ENCODE assay signal across 18 mouse cellular contexts in genomic region chr16:44035221-44035620, GRCm38 (mm10).
"Had no signal": no experiment of that assay in that cellular context is flagged by ENCODE, and none has a peak within 500 bp of the region (broad histone marks: within the 10 kb centered on the region; RNA-seq: fewer than 3 reads in every experiment).

No protein-coding gene starts in this region.

- H3K4me1 ChIP-seq: lung, embryonic 15.5 days; midbrain, embryonic 13.5 days; midbrain, embryonic 15.5 days; neural tube, embryonic 12.5 days; stomach, embryonic 15.5 days had no signal

- H3K27ac ChIP-seq: liver, embryonic 13.5 days; liver, embryonic 15.5 days; lung, embryonic 15.5 days; macrophage; midbrain, embryonic 13.5 days; midbrain, embryonic 15.5 days; neural tube, embryonic 12.5 days; stomach, embryonic 15.5 days; stomach, postnatal 0 days had no signal

- H3K36me3 ChIP-seq: liver, embryonic 13.5 days; liver, embryonic 15.5 days; lung, embryonic 15.5 days; midbrain, embryonic 13.5 days; midbrain, embryonic 15.5 days; neural tube, embryonic 12.5 days; stomach, embryonic 15.5 days had no signal

- ATAC-seq: liver, postnatal 0 days; lung, postnatal 0 days; midbrain, embryonic 13.5 days; midbrain, embryonic 15.5 days had no signal

- DNase-seq: liver, embryonic 13.5 days; liver, postnatal 0 days; lung, adult 2 months; lung, postnatal 14 days; lung, postnatal 36 days; right cerebral cortex, postnatal 14 days; thymus, postnatal 25 days had no signal

- H3K4me3 ChIP-seq: liver, embryonic 13.5 days; liver, embryonic 15.5 days; lung, embryonic 15.5 days; megakaryocyte, embryonic 14.5 days; midbrain, embryonic 13.5 days; midbrain, embryonic 15.5 days; neural tube, embryonic 12.5 days; stomach, embryonic 15.5 days had no signal

- H3K9me3 ChIP-seq: liver, embryonic 13.5 days; liver, embryonic 15.5 days; lung, embryonic 15.5 days; midbrain, embryonic 13.5 days; midbrain, embryonic 15.5 days; neural tube, embryonic 12.5 days; stomach, embryonic 15.5 days had no signal

- H3K27me3 ChIP-seq: liver, embryonic 13.5 days; liver, embryonic 15.5 days; lung, embryonic 15.5 days; megakaryocyte, embryonic 14.5 days; midbrain, embryonic 13.5 days; midbrain, embryonic 15.5 days; neural tube, embryonic 12.5 days; stomach, embryonic 15.5 days had no signal

- H3K9ac ChIP-seq: liver, embryonic 13.5 days; liver, embryonic 15.5 days; liver, postnatal 0 days; lung, embryonic 15.5 days; midbrain, embryonic 13.5 days; midbrain, embryonic 15.5 days; neural tube, embryonic 12.5 days; stomach, embryonic 15.5 days had no signal

- H3K4me2 ChIP-seq: liver, embryonic 13.5 days; liver, embryonic 15.5 days; lung, embryonic 15.5 days; midbrain, embryonic 11.5 days; midbrain, embryonic 13.5 days; midbrain, embryonic 15.5 days; neural tube, embryonic 12.5 days; stomach, embryonic 15.5 days had no signal
